Mouse (Mus musculus) megakaryocyte-erythroid progenitor cell, adult 5-6 weeks (primary cell): Measurements from ENCODE around the gene Stxbp2. TPM values are rescaled to one million over a fixed set of nuclear protein-coding genes. Genes with fewer than 3 reads are reported as not detected.
"Not testable (repeated sequence)": the region's sequence is repeated elsewhere in the genome, so short reads cannot be mapped to it uniquely, and the experiment has no call there.

Experiments used
- ATAC-seq: replicated peaks from 2 replicates; pipeline ENCODE4 v1.8.0; 2016; ENCODE audit warnings: mild to moderate bottlenecking, inconsistent platforms; ENCODE audit not compliant: severe bottlenecking, poor library complexity, low FRiP score, low TSS enrichment
- total RNA-seq, 2 experiments: library from RNA; stranded (forward) in 1 of 2; stranded (reverse) in 1 of 2; fragments of 200-1000, 215-1000 nt in 1 of 2; fragments of >200 nt in 1 of 2; fragmentation: Nextera tagmentation in 1 of 2; gene quantifications; 2 replicates each; pipeline ENCODE4 v1.2.3; 2014 to 2017

The Stxbp2 gene
- total RNA-seq (2014; fragmentation: Nextera tagmentation), result 141 and 196 TPM in 2 replicates
- total RNA-seq (2017), result 49.2 and 49.8 TPM in 2 replicates

- peak; percentile 94 for ATAC-seq
Observed at GRCm38 (mm10) chr8:3630647-3631477, at the start of gene Stxbp2. Gene Stxbp2 (plus strand): TSS chr8:3630955.

DNA sequence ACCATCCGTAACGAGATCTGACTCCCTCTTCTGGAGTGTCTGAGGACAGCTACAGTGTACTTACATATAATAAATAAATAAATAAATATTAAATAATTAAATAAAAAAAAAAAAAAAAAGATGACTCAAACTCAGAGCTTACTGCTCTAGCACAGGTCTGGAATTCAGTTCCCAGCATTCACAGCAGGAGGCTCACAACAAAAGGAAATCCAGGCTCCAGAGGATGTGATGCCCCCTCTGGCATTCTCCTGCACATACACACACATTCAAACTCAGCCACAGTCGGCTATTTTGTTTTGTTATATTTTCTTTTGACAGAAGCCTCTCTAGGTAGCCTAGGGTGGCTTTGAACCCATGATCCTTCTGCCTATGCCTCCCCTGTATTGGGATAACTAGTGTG, 48.8 kb upstream of the Stxbp2 start:
- not testable (repeated sequence) for ATAC-seq

DNA sequence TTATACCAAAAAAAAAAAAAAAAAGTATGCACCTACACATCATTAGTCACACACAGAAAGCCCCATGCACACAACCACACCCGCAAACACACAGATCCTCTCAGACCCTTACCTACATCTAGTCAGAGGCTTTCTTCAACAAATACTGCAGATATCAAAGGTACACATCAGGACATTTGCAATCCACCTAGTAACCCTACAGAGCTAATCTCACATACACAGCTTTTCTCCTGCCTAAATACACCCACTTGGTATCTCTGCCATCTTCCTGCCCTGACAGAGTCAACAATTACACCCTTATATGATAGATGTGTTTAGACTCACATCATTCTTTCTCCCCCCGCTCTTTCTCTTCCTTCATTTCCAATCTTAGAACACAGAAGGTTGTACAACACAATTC, 44.3 kb upstream of the Stxbp2 start:
- ATAC-seq, result peak; percentile 36; the same call in 1 of the 2 replicates

DNA sequence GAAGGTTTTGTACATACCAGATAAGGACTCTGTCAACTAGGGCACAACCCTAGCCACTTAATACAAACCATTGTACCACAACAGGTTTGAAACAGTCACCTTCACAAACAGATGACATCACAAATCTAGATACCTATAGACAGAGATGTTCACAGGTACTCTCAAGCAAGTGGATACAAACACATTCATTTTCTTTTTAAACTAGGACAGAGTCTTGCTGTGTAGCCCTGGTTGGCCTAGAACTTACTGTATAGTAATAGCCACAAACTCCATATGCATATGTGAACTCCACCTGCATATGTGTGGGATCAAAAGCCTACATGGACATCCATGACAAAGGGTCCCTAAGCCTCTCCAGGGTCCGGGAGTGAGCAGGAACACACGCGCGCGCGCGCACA, 43.8 kb upstream of the Stxbp2 start, which contains the start of gene Camsap3:
Gene Camsap3, plus strand, starts transcription at position 301 of the 398 bp plus-strand sequence.
- ATAC-seq, result no peak

GRCm38 (mm10) chr8:3587391-3588257, 43.1 kb upstream of the Stxbp2 start:
- ATAC-seq, result peak; percentile 69

DNA sequence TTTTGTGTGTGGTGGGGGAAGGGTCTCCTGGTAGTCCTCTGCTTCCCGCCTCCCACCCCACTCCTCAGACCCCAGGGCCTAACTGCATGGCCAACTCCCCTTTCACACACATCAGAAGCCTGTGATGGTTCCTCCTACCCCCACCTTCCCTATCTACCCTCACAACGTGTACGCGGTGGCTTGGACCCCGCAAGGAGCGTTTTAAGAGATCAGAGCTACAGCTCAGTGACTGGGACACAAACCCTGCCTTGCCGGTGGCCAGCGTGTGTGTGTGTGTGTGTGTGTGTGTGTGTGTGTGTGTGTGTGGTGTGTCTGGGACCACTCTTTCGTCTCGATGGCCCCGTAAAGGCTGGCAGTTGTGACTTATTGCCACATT, 42.5 kb upstream of the Stxbp2 start:
- peak; percentile 18; the same call in 1 of the 2 replicates for ATAC-seq

DNA sequence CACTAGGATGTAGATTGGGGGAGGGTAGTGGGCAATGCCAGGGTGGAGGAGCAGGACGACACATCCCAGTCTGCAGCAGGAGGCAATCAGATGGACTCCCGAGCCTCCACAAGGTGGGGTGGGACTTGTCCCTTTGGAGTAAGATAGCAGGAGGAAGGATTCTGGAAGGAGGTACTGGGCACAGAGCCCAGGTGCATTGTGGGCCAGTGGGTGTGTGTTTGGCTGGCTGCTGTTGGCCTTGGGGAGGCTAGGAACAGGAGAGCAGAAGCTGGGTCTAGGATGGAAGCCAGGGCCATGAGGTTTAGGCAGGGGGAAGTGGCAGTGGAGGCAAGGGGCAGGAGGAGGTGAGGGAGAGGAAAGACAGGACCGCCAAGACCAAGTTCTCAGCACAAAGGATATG, 37.3 kb upstream of the Stxbp2 start:
- ATAC-seq, result no peak; the same call in 1 of the 2 replicates

DNA sequence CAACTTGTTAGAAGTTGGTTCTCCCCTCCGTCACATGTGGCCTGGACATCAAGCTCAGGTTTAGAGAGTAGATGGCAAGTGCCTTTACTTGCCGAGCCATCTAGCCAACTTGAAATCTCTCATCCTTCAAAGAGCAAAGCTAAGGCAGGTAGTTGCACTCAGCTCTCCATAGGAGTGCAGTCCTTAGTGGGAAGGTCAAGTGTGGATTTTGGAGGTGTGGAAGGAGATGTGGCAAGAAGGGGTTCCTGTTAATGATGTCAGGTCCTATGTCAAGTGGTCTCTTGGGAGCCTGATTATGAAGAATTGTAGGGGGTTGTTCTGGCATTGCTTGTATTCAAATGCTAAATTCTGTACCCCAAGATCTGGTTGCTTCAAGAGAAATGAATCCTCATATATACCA, 36.3 kb upstream of the Stxbp2 start:
- no peak for ATAC-seq

- peak; percentile 32 for ATAC-seq
Observed at GRCm38 (mm10) chr8:3598054-3598453, 32.7 kb upstream of the Stxbp2 start.

- ATAC-seq, result no peak
Observed at GRCm38 (mm10) chr8:3599219-3599618, 31.5 kb upstream of the Stxbp2 start.

DNA sequence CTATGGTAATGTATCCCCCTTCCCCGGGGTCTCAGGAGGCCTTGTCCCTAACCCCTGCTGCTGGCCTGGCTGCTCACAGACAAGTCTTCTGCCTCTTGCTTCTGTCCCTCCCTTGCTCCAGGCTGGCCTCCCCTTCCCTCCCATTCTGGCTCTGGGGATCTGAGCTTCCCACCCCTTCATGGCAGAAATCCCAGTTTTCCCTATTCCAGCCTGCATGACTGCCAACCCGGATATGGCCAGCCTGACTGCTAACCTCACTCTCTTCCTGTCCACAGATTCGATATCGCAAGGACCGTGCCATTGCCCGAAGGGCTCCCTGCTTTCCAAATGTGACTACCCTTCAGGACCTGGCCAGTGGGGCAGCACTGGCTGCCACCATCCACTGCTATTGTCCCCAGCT, 30.4 kb upstream of the Stxbp2 start:
- no peak for ATAC-seq

DNA sequence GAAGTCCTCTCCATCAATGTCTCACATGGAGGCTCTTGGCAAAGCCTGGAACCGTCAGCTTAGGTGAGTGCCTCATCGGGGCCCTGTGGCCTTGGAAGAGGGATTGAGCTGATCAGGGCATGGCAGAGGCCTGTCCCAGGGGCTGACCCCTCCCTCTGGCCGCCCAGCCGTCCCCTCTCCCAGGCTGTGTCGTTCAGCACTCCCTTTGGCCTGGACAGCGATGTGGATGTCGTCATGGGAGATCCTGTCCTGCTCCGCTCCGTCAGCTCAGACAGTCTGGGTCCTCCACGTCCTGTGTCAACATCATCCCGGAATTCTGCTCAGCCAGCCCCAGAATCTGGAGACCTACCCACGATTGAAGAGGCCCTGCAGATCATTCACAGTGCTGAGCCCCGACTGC, 27.3 kb upstream of the Stxbp2 start:
- ATAC-seq, result no peak

- no peak; the same call in none of the 2 replicates for ATAC-seq
Observed at GRCm38 (mm10) chr8:3606593-3606992, 24.2 kb upstream of the Stxbp2 start.

DNA sequence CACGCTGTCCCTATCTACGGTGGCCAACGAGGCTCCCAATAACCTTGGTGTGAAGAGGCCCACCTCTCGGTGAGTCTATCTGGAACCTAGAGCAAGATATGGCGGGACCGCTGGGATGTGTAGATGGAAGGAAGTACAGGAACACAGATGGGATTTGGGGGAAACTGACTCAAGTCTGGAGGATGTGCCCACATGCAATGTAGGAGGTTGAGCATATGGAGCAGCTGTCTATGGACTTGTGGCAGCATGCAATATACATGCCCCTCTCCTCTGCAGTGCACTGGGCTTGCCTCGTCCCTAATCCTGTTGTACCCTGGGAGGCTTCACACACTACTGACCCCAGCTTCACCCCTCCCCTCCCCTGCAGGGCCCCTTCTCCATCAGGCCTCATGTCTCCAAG, 22.9 kb upstream of the Stxbp2 start:
- no peak for ATAC-seq

DNA sequence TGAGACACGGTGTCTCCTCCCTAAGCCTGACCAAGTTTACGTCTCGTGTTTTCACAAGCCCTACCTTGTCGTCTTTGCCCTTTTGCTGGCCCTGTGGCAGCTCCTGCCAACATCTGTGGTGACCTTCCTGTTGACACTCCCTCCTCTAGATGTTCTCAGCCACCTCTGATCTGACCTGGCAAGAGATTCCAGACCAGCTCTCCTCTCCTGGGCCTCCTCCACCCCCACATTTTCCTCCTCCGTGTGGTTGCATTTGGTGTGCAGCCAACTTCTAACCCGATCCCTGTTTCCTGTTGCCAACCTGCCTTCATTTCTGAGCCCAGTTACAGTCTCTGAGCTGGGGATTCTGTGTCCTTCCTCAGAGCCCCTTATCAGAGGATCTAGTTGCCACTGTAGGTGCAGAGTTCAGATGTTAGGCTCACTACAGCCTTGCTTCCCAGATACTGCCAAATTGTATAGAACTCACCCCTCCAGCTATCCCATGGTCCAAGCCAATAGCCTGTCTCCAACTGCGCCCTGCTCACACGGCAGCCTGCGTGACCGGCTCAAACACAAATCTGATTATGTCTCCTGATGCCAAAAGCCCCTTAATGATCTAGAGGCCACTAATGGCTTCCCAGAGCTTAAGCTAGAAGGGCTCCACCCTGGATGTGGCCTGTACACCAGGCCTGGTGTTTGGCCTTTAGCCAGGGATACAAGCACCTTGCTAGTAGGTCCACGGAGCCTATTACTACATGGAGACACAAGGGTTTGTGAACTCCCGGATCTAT, 21.5 kb upstream of the Stxbp2 start:
- ATAC-seq, result no peak

GRCm38 (mm10) chr8:3609816-3610150, 21.0 kb upstream of the Stxbp2 start:
- ATAC-seq, result no peak

- ATAC-seq, result peak; percentile 93
Observed at GRCm38 (mm10) chr8:3621199-3621970, 9.4 kb upstream of the Stxbp2 start, which contains the start of the genes Xab2 and Pet100. Gene Xab2 (minus strand): TSS chr8:3621316. Gene Pet100 (plus strand): TSS chr8:3621548.

- ATAC-seq, result no peak
Observed at GRCm38 (mm10) chr8:3622119-3622518, 8.6 kb upstream of the Stxbp2 start.

DNA sequence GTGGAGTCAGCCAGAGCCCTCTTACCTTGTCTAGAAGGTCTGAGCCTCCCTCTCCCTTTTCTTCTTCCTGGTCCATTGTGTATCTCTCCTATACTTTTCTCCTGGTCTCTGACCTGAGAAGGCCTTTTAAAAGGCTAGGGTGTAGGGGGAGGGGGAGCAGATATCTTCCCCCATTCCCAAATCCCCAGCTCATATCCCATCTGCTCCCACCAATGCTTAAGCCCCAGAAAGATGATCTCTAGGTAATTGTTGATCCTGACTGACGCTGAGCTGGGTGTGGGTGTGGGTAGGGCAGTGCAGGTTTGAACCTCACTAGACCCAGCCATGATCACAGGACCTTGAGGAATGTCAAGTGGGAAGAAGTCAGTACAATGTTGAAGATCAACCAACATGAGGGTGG, 5.3 kb upstream of the Stxbp2 start, which contains the start of gene Pcp2:
Gene Pcp2, minus strand, starts transcription at position 101 of the 400 bp plus-strand sequence.
- ATAC-seq, result no peak
